ENCODE assay signal across 8 mouse cellular contexts in the genomic region with DNA sequence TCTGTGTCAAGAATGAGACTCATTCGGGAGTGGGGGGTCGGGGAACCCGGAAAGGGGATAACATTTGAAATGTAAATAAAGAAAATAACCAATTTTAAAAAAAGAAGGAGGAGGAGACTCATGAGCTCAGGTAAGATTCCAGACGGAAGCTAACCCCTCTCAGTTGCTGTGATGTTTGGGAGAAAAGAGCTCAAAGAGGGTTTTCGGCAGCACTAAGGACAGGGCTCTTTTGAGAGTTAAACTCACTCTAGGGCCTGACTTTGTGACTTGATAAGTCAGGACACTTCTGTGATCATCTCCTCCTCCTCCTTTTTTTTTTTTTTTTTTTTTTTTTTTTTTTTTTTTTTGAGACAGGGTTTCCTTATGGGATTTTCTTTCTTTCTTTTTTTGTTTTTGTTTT. TPM values are rescaled to one million over a fixed set of nuclear protein-coding genes. Genes with fewer than 3 reads are reported as not detected.
DNase-seq lines count a peak whose midpoint lies in the region; ATAC-seq lines count a peak whose summit lies in the region.

No protein-coding gene starts in this region.

- peaks cover 14% of the 10 kb centered on the region for H3K36me3 ChIP-seq in erythroblast, embryonic 14.5 days (ENCODE audit: control insufficient read depth)
- peaks cover 2% of the 10 kb centered on the region; the same call in 1 of the 2 replicates for H3K36me3 ChIP-seq in forebrain, embryonic 11.5 days (ENCODE audit: control insufficient read depth, insufficient read depth, low read length)
- H3K36me3 ChIP-seq in liver, embryonic 13.5 days: peaks cover 15% of the 10 kb centered on the region; the same call in 1 of the 2 replicates

- peak; percentile 40 for DNase-seq in 3T3-L1 (ENCODE audit: low read depth, low spot score)
- DNase-seq in forebrain, embryonic 11.5 days (ENCODE audit: low spot score): no peak
- DNase-seq in liver, embryonic 13.5 days: no peak
- no peak for DNase-seq in gastrocnemius, postnatal 25 days
- DNase-seq in frontal cortex, postnatal 36 days (ENCODE audit: low spot score in 2 of 2): no peak

- peak overlapping the region; percentile 49 for H3K4me2 ChIP-seq in forebrain, embryonic 11.5 days (ENCODE audit: low read depth, low read length, severe bottlenecking)
- H3K4me2 ChIP-seq in liver, embryonic 13.5 days: peak overlapping the region; percentile 75

- H3K9ac ChIP-seq in forebrain, embryonic 11.5 days (ENCODE audit: low read length): peak overlapping the region; percentile 75
- H3K9ac ChIP-seq in liver, embryonic 13.5 days: peak overlapping the region; percentile 76

- ATAC-seq in erythroblast, adult 5-6 weeks (replicated peaks; ENCODE audit: low FRiP score, poor library complexity, severe bottlenecking): no peak
- ATAC-seq in forebrain, embryonic 11.5 days (replicated peaks; ENCODE audit: low FRiP score): no peak
- ATAC-seq in liver, embryonic 13.5 days (ENCODE audit: low read depth): no peak
- ATAC-seq in monocyte, adult 5-6 weeks (replicated peaks; ENCODE audit: insufficient number of reproducible peaks, low FRiP score, low TSS enrichment, poor library complexity, severe bottlenecking): no peak

- H3K9me3 ChIP-seq in erythroblast, embryonic 14.5 days (ENCODE audit: control insufficient read depth, low read length): peaks cover 5% of the 10 kb centered on the region; the same call in 1 of the 2 replicates
- no peaks in the 10 kb centered on the region for H3K9me3 ChIP-seq in forebrain, embryonic 11.5 days (ENCODE audit: control insufficient read depth, low read length)
- H3K9me3 ChIP-seq in liver, embryonic 13.5 days (replicated peaks): no peaks in the 10 kb centered on the region

- peaks cover 27% of the 10 kb centered on the region for H3K4me1 ChIP-seq in erythroblast, embryonic 14.5 days (ENCODE audit: control insufficient read depth)
- H3K4me1 ChIP-seq in forebrain, embryonic 11.5 days (replicated peaks; ENCODE audit: control insufficient read depth, insufficient read depth, low read length): no peaks in the 10 kb centered on the region
- peaks cover 27% of the 10 kb centered on the region for H3K4me1 ChIP-seq in liver, embryonic 13.5 days (replicated peaks)

- no peaks in the 10 kb centered on the region for H3K27me3 ChIP-seq in erythroblast, embryonic 14.5 days (ENCODE audit: control insufficient read depth)
- H3K27me3 ChIP-seq in forebrain, embryonic 11.5 days (ENCODE audit: control insufficient read depth, insufficient read depth, low read length): no peaks in the 10 kb centered on the region
- no peaks in the 10 kb centered on the region for H3K27me3 ChIP-seq in liver, embryonic 13.5 days

- H3K27ac ChIP-seq in forebrain, embryonic 11.5 days (ENCODE audit: low read depth, low read length): peak overlapping the region; percentile 93; the same call in 1 of the 2 replicates
- peak overlapping the region; percentile 88 for H3K27ac ChIP-seq in liver, embryonic 13.5 days

- peak overlapping the region; percentile 88 for H3K4me3 ChIP-seq in erythroblast, embryonic 14.5 days (replicated peaks)
- H3K4me3 ChIP-seq in forebrain, embryonic 11.5 days (ENCODE audit: low read depth, low read length): peak overlapping the region; percentile 64
- H3K4me3 ChIP-seq in liver, embryonic 13.5 days (replicated peaks): peak overlapping the region; percentile 74

- 39% methylated on average over 5 of the region's 5 CpGs for WGBS in forebrain, embryonic 11.5 days
- 31% methylated on average over 5 of the region's 5 CpGs for WGBS in liver, embryonic 13.5 days (ENCODE audit: insufficient replicate concordance)

RNA-seq across cellular contexts. Expression of gene Zfp784, which starts 0.7 kb away (rescaled TPM):
- polyA plus RNA-seq in erythroblast, embryonic 14.5 days (2012): 0.06 and 0.09 TPM in 2 replicates
- total RNA-seq in erythroblast, adult 5-6 weeks (2015; ENCODE audit: low replicate concordance): not detected in 2 replicates
- 0.84 TPM in 1 of 2 replicates, not detected in the other for total RNA-seq in erythroblast, adult 5-6 weeks (2017; ENCODE audit: low replicate concordance)
- 3.9 and 4.8 TPM in 2 replicates for polyA plus RNA-seq in forebrain, embryonic 11.5 days (2014; fragmentation: Nextera tagmentation; extraction: Ambion mirVana)
- 0.93 and 1.4 TPM in 2 replicates for polyA plus RNA-seq in liver, embryonic 13.5 days (2015; fragmentation: Nextera tagmentation; extraction: Ambion mirVana)
- total RNA-seq in gastrocnemius, postnatal 25 days (2021): 1 to 10 TPM; 2.6 to 3.4 TPM
- total RNA-seq in monocyte, adult 5-6 weeks (2017): 3.0 to 3.8 TPM (median 3.1 TPM) in 3 replicates

RNA-seq across cellular contexts. Expression of gene 4632433K11Rik, which starts 5.0 kb away (rescaled TPM):
- polyA plus RNA-seq in erythroblast, embryonic 14.5 days (2012): not detected in 2 replicates
- total RNA-seq in erythroblast, adult 5-6 weeks (2015; ENCODE audit: low replicate concordance): not detected in 2 replicates
- total RNA-seq in erythroblast, adult 5-6 weeks (2017; ENCODE audit: low replicate concordance): 0.60 TPM in 1 of 2 replicates, not detected in the other
- polyA plus RNA-seq in forebrain, embryonic 11.5 days (2014; fragmentation: Nextera tagmentation; extraction: Ambion mirVana): not detected in 2 replicates
- polyA plus RNA-seq in liver, embryonic 13.5 days (2015; fragmentation: Nextera tagmentation; extraction: Ambion mirVana): 0.09 TPM in 1 of 2 replicates, not detected in the other
- not detected for total RNA-seq in gastrocnemius, postnatal 25 days (2021)
- total RNA-seq in monocyte, adult 5-6 weeks (2017): 1.4 to 1.5 TPM in 2 of 3 replicates, not detected in the other

RNA-seq across cellular contexts. Expression of gene Zfp580, which starts 12.4 kb away (rescaled TPM):
- polyA plus RNA-seq in erythroblast, embryonic 14.5 days (2012): 0.10 and 0.26 TPM in 2 replicates
- total RNA-seq in erythroblast, adult 5-6 weeks (2015; ENCODE audit: low replicate concordance): not detected in 2 replicates
- total RNA-seq in erythroblast, adult 5-6 weeks (2017; ENCODE audit: low replicate concordance): 0.26 TPM in 1 of 2 replicates, not detected in the other
- polyA plus RNA-seq in forebrain, embryonic 11.5 days (2014; fragmentation: Nextera tagmentation; extraction: Ambion mirVana): 44.6 and 51.4 TPM in 2 replicates
- polyA plus RNA-seq in liver, embryonic 13.5 days (2015; fragmentation: Nextera tagmentation; extraction: Ambion mirVana): 2.2 and 2.7 TPM in 2 replicates
- total RNA-seq in gastrocnemius, postnatal 25 days (2021): 1 to 10 TPM; 2.9 to 3.2 TPM
- not detected in 3 replicates for total RNA-seq in monocyte, adult 5-6 weeks (2017)

RNA-seq across cellular contexts. Expression of gene Ccdc106, which starts 18.6 kb away (rescaled TPM):
- polyA plus RNA-seq in erythroblast, embryonic 14.5 days (2012): 0.06 TPM in 1 of 2 replicates, not detected in the other
- total RNA-seq in erythroblast, adult 5-6 weeks (2015; ENCODE audit: low replicate concordance): not detected in 2 replicates
- total RNA-seq in erythroblast, adult 5-6 weeks (2017; ENCODE audit: low replicate concordance): not detected in 2 replicates
- polyA plus RNA-seq in forebrain, embryonic 11.5 days (2014; fragmentation: Nextera tagmentation; extraction: Ambion mirVana): 7.2 and 7.8 TPM in 2 replicates
- 0.84 and 1.4 TPM in 2 replicates for polyA plus RNA-seq in liver, embryonic 13.5 days (2015; fragmentation: Nextera tagmentation; extraction: Ambion mirVana)
- not detected for total RNA-seq in gastrocnemius, postnatal 25 days (2021)
- not detected in 3 replicates for total RNA-seq in monocyte, adult 5-6 weeks (2017)

RNA-seq across cellular contexts. Expression of gene Zfp865, which starts 18.8 kb away (rescaled TPM):
- polyA plus RNA-seq in erythroblast, embryonic 14.5 days (2012): 1.7 and 1.8 TPM in 2 replicates
- total RNA-seq in erythroblast, adult 5-6 weeks (2015; ENCODE audit: low replicate concordance): 2.3 and 3.1 TPM in 2 replicates
- 1.7 and 2.2 TPM in 2 replicates for total RNA-seq in erythroblast, adult 5-6 weeks (2017; ENCODE audit: low replicate concordance)
- 6.7 and 7.3 TPM in 2 replicates for polyA plus RNA-seq in forebrain, embryonic 11.5 days (2014; fragmentation: Nextera tagmentation; extraction: Ambion mirVana)
- polyA plus RNA-seq in liver, embryonic 13.5 days (2015; fragmentation: Nextera tagmentation; extraction: Ambion mirVana): 1.4 TPM in 2 replicates
- 10 to 100 TPM; 10.8 to 12.1 TPM for total RNA-seq in gastrocnemius, postnatal 25 days (2021)
- total RNA-seq in monocyte, adult 5-6 weeks (2017): 20.1 to 30.4 TPM (median 22.9 TPM) in 3 replicates
